In the genomic region with DNA sequence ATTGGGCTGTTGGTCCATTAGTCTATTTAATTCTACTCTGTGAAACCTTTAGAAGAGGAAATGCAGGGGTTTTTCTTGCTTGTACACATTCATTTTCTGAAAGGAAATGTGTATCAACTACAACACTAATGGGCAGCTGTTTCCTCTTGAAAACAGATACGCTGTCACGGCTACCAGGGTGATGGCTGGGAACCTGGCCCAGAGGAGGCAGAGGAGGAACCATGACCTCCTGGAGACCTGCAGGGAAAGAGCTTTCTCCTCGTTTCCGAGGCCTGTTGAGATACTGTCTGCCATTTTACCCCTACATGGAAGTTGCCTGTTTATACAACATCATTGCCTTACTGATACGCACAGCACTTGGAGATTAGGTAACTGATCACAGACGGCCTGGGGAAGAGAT, we compare ENCODE assay signal across 19 mouse cellular contexts.
DNase-seq lines count a peak whose midpoint lies in the region; ATAC-seq and TF ChIP-seq lines count a peak whose summit lies in the region.
"Had no signal": no experiment of that assay in that cellular context is flagged by ENCODE, and none has a peak within 500 bp of the region (broad histone marks: within the 10 kb centered on the region; RNA-seq: fewer than 3 reads in every experiment).

No protein-coding gene starts in this region.

- no peak for DNase-seq in heart, postnatal 36 days
- peak; percentile 34 for DNase-seq in kidney, postnatal 0 days (ENCODE audit: low spot score)
- peak; percentile 11 for DNase-seq in lung, postnatal 10 days
- DNase-seq in lung, adult 2 months, result no peak
- no peak for DNase-seq in right cerebral cortex, postnatal 25 days
- DNase-seq: adrenal gland, postnatal 14 days; cerebellum, adult 11-12 months; cerebellum, adult 9-10 months; cerebellum, postnatal 25 days; forebrain, postnatal 0 days; gastrocnemius, postnatal 14 days had no signal

- no peaks in the 10 kb centered on the region for H3K27me3 ChIP-seq in heart, embryonic 14.5 days (ENCODE audit: control insufficient read depth, insufficient read depth, low read length)
- no peaks in the 10 kb centered on the region for H3K27me3 ChIP-seq in kidney, postnatal 0 days (ENCODE audit: insufficient read depth, low read length)
- no peaks in the 10 kb centered on the region for H3K27me3 ChIP-seq in kidney, embryonic 14.5 days (ENCODE audit: control insufficient read depth, insufficient read depth, low read length)
- H3K27me3 ChIP-seq: CH12.LX; hindbrain, embryonic 12.5 days had no signal

- no peaks in the 10 kb centered on the region for H3K4me1 ChIP-seq in heart, embryonic 14.5 days (ENCODE audit: control insufficient read depth in 2 of 2, insufficient read depth in 2 of 2, low read length in 2 of 2)
- no peaks in the 10 kb centered on the region for H3K4me1 ChIP-seq in kidney, postnatal 0 days (replicated peaks; ENCODE audit: insufficient read depth, low read length)
- no peaks in the 10 kb centered on the region for H3K4me1 ChIP-seq in kidney, embryonic 14.5 days (ENCODE audit: control insufficient read depth, insufficient read depth, low read length)
- no peaks in the 10 kb centered on the region for H3K4me1 ChIP-seq in lung, adult 2 months (ENCODE audit: control insufficient read depth, insufficient read depth, low read length)
- H3K4me1 ChIP-seq: hindbrain, embryonic 12.5 days had no signal

- TF ChIP-seq CTCF in kidney, postnatal 0 days (IDR thresholded peaks at IDR 0.05; ENCODE audit: low read depth), result no peak
- no peak for TF ChIP-seq CTCF in lung, adult 2 months (IDR thresholded peaks at IDR 0.05; ENCODE audit: insufficient read depth, low read length)

- no peak for TF ChIP-seq POLR2A in lung, adult 2 months (IDR thresholded peaks at IDR 0.05; ENCODE audit: borderline replicate concordance, extremely low read depth, low read depth, low read length)

- no peaks in the 10 kb centered on the region for H3K9me3 ChIP-seq in heart, embryonic 14.5 days (ENCODE audit: control insufficient read depth, low read length)
- H3K9me3 ChIP-seq in kidney, postnatal 0 days (replicated peaks; ENCODE audit: low read length), result no peaks in the 10 kb centered on the region
- H3K9me3 ChIP-seq in kidney, embryonic 14.5 days (ENCODE audit: control insufficient read depth, low read length), result no peaks in the 10 kb centered on the region
- H3K9me3 ChIP-seq: forebrain, embryonic 13.5 days; hindbrain, embryonic 12.5 days had no signal

- ATAC-seq in heart, embryonic 14.5 days (ENCODE audit: insufficient number of reproducible peaks, insufficient read depth, low FRiP score, low read depth), result 0 out of 2 replicates have a peak, but pooled peaks have one; percentile 35
- no peak for ATAC-seq in kidney, postnatal 0 days (replicated peaks; ENCODE audit: low FRiP score, low read depth)
- ATAC-seq in kidney, embryonic 14.5 days (ENCODE audit: low FRiP score, low TSS enrichment), result no peak
- ATAC-seq: activated CD4-positive, CD25-positive, alpha-beta regulatory T cell, adult 4 months; forebrain, embryonic 13.5 days; forebrain, postnatal 0 days; inflammation-experienced regulatory T-cells, adult 6 months; Patski had no signal

- no peak overlapping the region for H3K9ac ChIP-seq in heart, embryonic 14.5 days (ENCODE audit: low read length)
- no peak overlapping the region for H3K9ac ChIP-seq in kidney, postnatal 0 days (ENCODE audit: low read depth, low read length)
- no peak overlapping the region for H3K9ac ChIP-seq in kidney, embryonic 14.5 days (ENCODE audit: low read depth, low read length)
- H3K9ac ChIP-seq: forebrain, embryonic 13.5 days; forebrain, postnatal 0 days; hindbrain, embryonic 12.5 days had no signal

- intact Hi-C loops in heart, postnatal 36 days (cut with DNase I), result no loop called here

- 34% methylated on average over 6 of the region's 6 CpGs for WGBS in heart, embryonic 14.5 days
- 29% methylated on average over 6 of the region's 6 CpGs for WGBS in kidney, postnatal 0 days
- 38% methylated on average over 6 of the region's 6 CpGs for WGBS in kidney, embryonic 14.5 days
- 31% methylated on average over 6 of the region's 6 CpGs for WGBS in lung, adult 2 months

- no peaks in the 10 kb centered on the region for H3K36me3 ChIP-seq in heart, embryonic 14.5 days (ENCODE audit: control insufficient read depth, insufficient read depth, low read length)
- no peaks in the 10 kb centered on the region for H3K36me3 ChIP-seq in kidney, postnatal 0 days (ENCODE audit: insufficient read depth, low read length)
- H3K36me3 ChIP-seq in kidney, embryonic 14.5 days (ENCODE audit: control insufficient read depth, insufficient read depth, low read length), result no peaks in the 10 kb centered on the region
- H3K36me3 ChIP-seq: hindbrain, embryonic 12.5 days had no signal

- H3K4me3 ChIP-seq in heart, embryonic 14.5 days (ENCODE audit: control insufficient read depth in 1 of 2, insufficient read depth in 1 of 2, low read depth in 1 of 2, low read length in 2 of 2), result no peak overlapping the region
- no peak overlapping the region for H3K4me3 ChIP-seq in kidney, postnatal 0 days (replicated peaks; ENCODE audit: low read depth, low read length)
- H3K4me3 ChIP-seq in kidney, embryonic 14.5 days (ENCODE audit: low read length), result no peak overlapping the region
- H3K4me3 ChIP-seq in lung, adult 2 months (replicated peaks; ENCODE audit: extremely low read depth, low read depth, low read length), result no peak overlapping the region
- H3K4me3 ChIP-seq: forebrain, embryonic 13.5 days; hindbrain, embryonic 12.5 days had no signal

- H3K4me2 ChIP-seq in heart, embryonic 14.5 days (ENCODE audit: low read length), result no peak overlapping the region
- H3K4me2 ChIP-seq in kidney, postnatal 0 days (ENCODE audit: low read length), result no peak overlapping the region
- H3K4me2 ChIP-seq in kidney, embryonic 14.5 days (replicated peaks; ENCODE audit: low read depth, low read length), result no peak overlapping the region
- H3K4me2 ChIP-seq: forebrain, embryonic 13.5 days; hindbrain, embryonic 12.5 days had no signal

- no peak overlapping the region; a peak in 1 of 4 replicates for H3K27ac ChIP-seq in heart, embryonic 14.5 days (replicated peaks in 1 of 2; ENCODE audit: control insufficient read depth in 1 of 2, insufficient read depth in 1 of 2, low read depth in 2 of 2, low read length in 2 of 2)
- H3K27ac ChIP-seq in kidney, postnatal 0 days, result no peak overlapping the region
- no peak overlapping the region for H3K27ac ChIP-seq in kidney, embryonic 14.5 days (ENCODE audit: low read depth, low read length)
- H3K27ac ChIP-seq: forebrain, embryonic 13.5 days; hindbrain, embryonic 12.5 days had no signal

Comparison
In these comparisons a context has a peak if more than half of its experiments do, and no peak if none do; other contexts are left out.
1. DNase-seq: peak in kidney, postnatal 0 days (single experiment) and lung, postnatal 10 days (single experiment); none in heart, postnatal 36 days (0 of 2), lung, adult 2 months (single experiment) and right cerebral cortex, postnatal 25 days (single experiment).